Mouse (Mus musculus) right cerebral cortex, postnatal 36 days (tissue): ENCODE results near the gene Nubp1.

ENCODE experiments used
- DNase-seq, 2 experiments: peaks; one replicate each; pipeline ENCODE4 v3.0.0; 2022; ENCODE audit warnings: low spot score in 2 of 2, mixed read lengths in 1 of 2

Gene Nubp1

GRCm38 (mm10) chr16:10411764-10412746 is at the start of gene Nubp1:
TSS of gene Nubp1 (plus strand) at chr16:10411948.
- peak; percentile 88 for DNase-seq

- no peak for DNase-seq
Measured at GRCm38 (mm10) chr16:10363061-10363460, 48.7 kb upstream of the Nubp1 start.

- no peak for DNase-seq
Measured at GRCm38 (mm10) chr16:10365796-10366195, 46.0 kb upstream of the Nubp1 start.

GRCm38 (mm10) chr16:10366240-10367217 is 45.2 kb upstream of the Nubp1 start:
- DNase-seq: peak in 1 of 2 experiments; percentile 25

GRCm38 (mm10) chr16:10369468-10369934 is 42.2 kb upstream of the Nubp1 start:
- DNase-seq: no peak

- DNase-seq: no peak
Measured at GRCm38 (mm10) chr16:10369996-10370395, 41.8 kb upstream of the Nubp1 start.

GRCm38 (mm10) chr16:10372372-10372771 is 39.4 kb upstream of the Nubp1 start:
- DNase-seq: no peak

- DNase-seq: no peak
Measured at GRCm38 (mm10) chr16:10374254-10375011, 37.3 kb upstream of the Nubp1 start.

- DNase-seq: no peak
Measured at GRCm38 (mm10) chr16:10377286-10377685, 34.5 kb upstream of the Nubp1 start.

- peak in 1 of 2 experiments; percentile 42 for DNase-seq
Measured at GRCm38 (mm10) chr16:10379531-10379930, 32.2 kb upstream of the Nubp1 start.

- DNase-seq: no peak
Measured at GRCm38 (mm10) chr16:10384060-10384497, 27.7 kb upstream of the Nubp1 start.

GRCm38 (mm10) chr16:10384544-10384943 is 27.2 kb upstream of the Nubp1 start:
- DNase-seq: no peak

GRCm38 (mm10) chr16:10385261-10385660 is 26.5 kb upstream of the Nubp1 start:
- DNase-seq: no peak

GRCm38 (mm10) chr16:10388634-10389365 is 22.9 kb upstream of the Nubp1 start:
- no peak for DNase-seq

- no peak for DNase-seq
Measured at GRCm38 (mm10) chr16:10392587-10392986, 19.2 kb upstream of the Nubp1 start.

- peak in 1 of 2 experiments; percentile 18 for DNase-seq
Measured at GRCm38 (mm10) chr16:10394699-10395540, 16.8 kb upstream of the Nubp1 start, which contains the start of gene Tekt5. TSS of gene Tekt5 (minus strand) at chr16:10395490.

GRCm38 (mm10) chr16:10398755-10399154 is 13.0 kb upstream of the Nubp1 start:
- no peak for DNase-seq

- peak; percentile 58 to 74 for DNase-seq
Measured at GRCm38 (mm10) chr16:10399160-10399559, 12.6 kb upstream of the Nubp1 start.

GRCm38 (mm10) chr16:10415976-10416375 is 4.2 kb downstream of the Nubp1 start:
- DNase-seq: no peak
